Mouse (Mus musculus) erythroblast, embryonic 14.5 days (primary cell): Measurements from ENCODE around the gene Otog.

Experiments
- GATA1 ChIP-seq: IDR thresholded peaks from 2 replicates; pipeline ENCODE4 v1.6.1; 2012; ENCODE audit warnings: low read length, inconsistent platforms, mixed read lengths
- TAL1 ChIP-seq: IDR thresholded peaks from 3 replicates; pipeline ENCODE4 v1.6.1; 2012; ENCODE audit warnings: low read length, inconsistent platforms, mixed read lengths

- TF ChIP-seq GATA1 (no peak), TAL1 (no peak)
Measured at GRCm38 (mm10) chr7:46341471-46341870, 100.7 kb downstream of the Otog start.
